Mouse (Mus musculus) neural tube, embryonic 12.5 days (tissue): ENCODE results near the gene Tmem38a. TPM values are rescaled to one million over a fixed set of nuclear protein-coding genes. Genes with fewer than 3 reads are reported as not detected.

Source experiments
- ATAC-seq: fragments of 200-750 bp; cut with Nextera tagmentation; 2 replicates; pipeline ENCODE4 v1.8.0; 2017; ENCODE audit warnings: low read depth, mild to moderate bottlenecking, moderate TSS enrichment, moderate library complexity; ENCODE audit not compliant: low FRiP score
- H3K27ac ChIP-seq: fragments of 300-500 bp; sonication (generic); 2 replicates; pipeline ENCODE4 v1.5.1; 2016
- H3K27me3 ChIP-seq: fragments of 300-500 bp; sonication (generic); replicated peaks from 2 replicates; pipeline ENCODE4 v1.6.1; 2016; ENCODE audit warnings: mild to moderate bottlenecking
- H3K36me3 ChIP-seq: fragments of 300-500 bp; sonication (generic); 2 replicates; pipeline ENCODE4 v1.6.1; 2016; ENCODE audit warnings: mild to moderate bottlenecking
- H3K4me1 ChIP-seq: fragments of 300-500 bp; sonication (generic); 2 replicates; pipeline ENCODE4 v1.6.1; 2016
- H3K4me2 ChIP-seq: fragments of 300-500 bp; sonication (generic); replicated peaks from 2 replicates; pipeline ENCODE4 v1.6.1; 2016; ENCODE audit warnings: mild to moderate bottlenecking
- H3K4me3 ChIP-seq: fragments of 300-500 bp; sonication (generic); 2 replicates; pipeline ENCODE4 v1.5.1; 2016
- H3K9ac ChIP-seq: fragments of 300-500 bp; sonication (generic); 2 replicates; pipeline ENCODE4 v1.6.1; 2016; ENCODE audit warnings: mild to moderate bottlenecking
- H3K9me3 ChIP-seq: fragments of 300-500 bp; sonication (generic); 2 replicates; pipeline ENCODE4 v1.6.1; 2016; ENCODE audit warnings: mild to moderate bottlenecking
- WGBS: fragments of 180-500 bp; shearing (Covaris S2); methylation state at CpG from one replicate; pipeline ENCODE4 v1.1.7; 2016; 5-methylcytosine and 5-hydroxymethylcytosine counted together
- microRNA-seq: library from miRNA; unstranded; fragments of <30 nt; microRNA quantifications from one replicate; pipeline ENCODE4, GENCODE M21; 2017
- polyA plus RNA-seq: library from polyadenylated mRNA; unstranded; fragments of >200 nt; fragmentation: Nextera tagmentation; extraction: Ambion mirVana; gene quantifications from 2 replicates; pipeline ENCODE4 v1.2.1, GENCODE M21; 2016

Gene Tmem38a
- polyA plus RNA-seq, 1 experiment from 2014 or later: 16.7 TPM

DNA sequence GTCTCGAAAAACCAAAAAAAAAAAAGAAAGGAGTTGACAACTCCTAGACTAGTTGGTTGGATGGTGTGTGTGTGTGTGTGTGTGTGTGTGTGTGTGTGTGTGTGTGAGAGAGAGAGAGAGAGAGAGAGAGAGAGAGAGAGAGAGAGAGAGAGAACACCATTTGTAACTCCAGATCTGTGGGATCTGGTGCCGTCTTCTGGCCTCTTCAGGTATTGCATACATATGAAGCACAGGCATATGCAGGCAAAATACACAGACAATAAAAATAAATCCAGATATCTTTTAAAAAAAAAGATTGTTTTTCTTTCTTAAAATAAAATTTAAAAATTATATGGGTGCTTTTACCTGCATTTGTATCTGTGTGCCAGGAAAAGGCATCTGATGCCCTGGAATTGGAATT, 18.3 kb downstream of the Tmem38a start:
- Histone ChIP-seq H3K27me3 (no peaks in the 10 kb centered on the region), H3K4me2 (no peak overlapping the region), H3K36me3 (no peaks in the 10 kb centered on the region), H3K27ac (no peak overlapping the region), H3K4me1 (no peaks in the 10 kb centered on the region), H3K4me3 (no peak overlapping the region), H3K9ac (no peak overlapping the region), H3K9me3 (no peaks in the 10 kb centered on the region)
- ATAC-seq: no peak
- WGBS: 64% methylated on average over 2 of the region's 2 CpGs

Small RNA genes within 50 kb of the gene (microRNA-seq; reads per million reads assigned to microRNA genes)
- not detected for gene Gm28019

Other genes with a start within 250 kb of the Tmem38a start
- gene Eps15l1, start 150.6 kb upstream of the Tmem38a start, polyA plus RNA-seq: 69.6 and 74.0 TPM in 2 replicates
- 0.66 and 1.1 TPM in 2 replicates for gene Calr3, start 128.2 kb upstream of the Tmem38a start, polyA plus RNA-seq
- gene 1700030K09Rik, start 128.2 kb upstream of the Tmem38a start, polyA plus RNA-seq: 15.4 and 16.7 TPM in 2 replicates
- gene Cherp, start 96.8 kb upstream of the Tmem38a start, polyA plus RNA-seq: 59.4 and 73.2 TPM in 2 replicates
- gene Slc35e1, start 79.4 kb upstream of the Tmem38a start, polyA plus RNA-seq: 22.3 and 22.6 TPM in 2 replicates
- 18.8 and 19.6 TPM in 2 replicates for gene Med26, start 23.8 kb upstream of the Tmem38a start, polyA plus RNA-seq
- 129 and 130 TPM in 2 replicates for gene Smim7, start 967 bp upstream of the Tmem38a start, polyA plus RNA-seq
- 0.35 and 0.42 TPM in 2 replicates for gene Nwd1, start 74.7 kb downstream of the Tmem38a start, polyA plus RNA-seq
- gene Sin3b, start 151.2 kb downstream of the Tmem38a start, polyA plus RNA-seq: 142 and 158 TPM in 2 replicates
- 1.1 and 1.2 TPM in 2 replicates for gene F2rl3, start 189.8 kb downstream of the Tmem38a start, polyA plus RNA-seq